Mouse (Mus musculus) regulatory T cell (primary cell): ENCODE measurements around the gene 2300009A05Rik.

Source experiments
- in situ Hi-C: fragments of 300-600 bp; cut with MboI, MseI; formaldehyde crosslinking; loops from one replicate; pipeline ENCODE4 v1.15.1; 2025; ENCODE audit warnings: high pct_unique_total_duplicates

Gene 2300009A05Rik

GRCm38 (mm10) chr9:63348146-63348545 lies 50.9 kb downstream of the 2300009A05Rik start:
- in situ Hi-C loops, result no loop called here

- in situ Hi-C loops, result no loop called here
Measured at GRCm38 (mm10) chr9:63346029-63346428, 53.0 kb downstream of the 2300009A05Rik start.
